Mouse (Mus musculus): ENCODE data around the gene Ube2b. TPM values are rescaled to one million over a fixed set of nuclear protein-coding genes. Genes with fewer than 3 reads are reported as not detected.
A peak's percentile ranks its signal among the peaks of the same experiment; 100 is the strongest.

Ube2b gene
- polyA plus RNA-seq, 1 experiment from 2014 or later: 183 TPM

- TF ChIP-seq CTCF (IDR thresholded peaks at IDR 0.05; ENCODE audit: low read depth) (no peak), EP300 (optimal IDR thresholded peaks at IDR 0.05) (no peak)
- Histone ChIP-seq H3K9ac (ENCODE audit: low read length) (no peak overlapping the region), H3K27ac (replicated peaks) (no peak overlapping the region), H3K4me1 (replicated peaks; ENCODE audit: control insufficient read depth, insufficient read depth) (no peaks in the 10 kb centered on the region), H3K4me2 (replicated peaks; ENCODE audit: low read depth) (no peak overlapping the region), H3K36me3 (ENCODE audit: control insufficient read depth, insufficient read depth, low read length) (no peaks in the 10 kb centered on the region), H3K4me3 (ENCODE audit: low read depth, low read length) (no peak overlapping the region), H3K27me3 (ENCODE audit: control insufficient read depth, insufficient read depth, low read length) (no peaks in the 10 kb centered on the region), H3K9me3 (ENCODE audit: control insufficient read depth, low read length) (no peaks in the 10 kb centered on the region)
- DNase-seq (ENCODE audit: low spot score) (no peak), ATAC-seq (ENCODE audit: low FRiP score, low TSS enrichment) (no peak)
- 74% methylated on average over 1 of the region's 1 CpGs for WGBS
Measured at GRCm38 (mm10) chr11:52033953-52034352, 33.4 kb upstream of the Ube2b start.

GRCm38 (mm10) chr11:52032356-52032755 is 31.8 kb upstream of the Ube2b start:
- Histone ChIP-seq H3K36me3 (ENCODE audit: control insufficient read depth, insufficient read depth, low read length) (no peaks in the 10 kb centered on the region), H3K4me1 (replicated peaks; ENCODE audit: control insufficient read depth, insufficient read depth) (no peaks in the 10 kb centered on the region), H3K27ac (replicated peaks) (no peak overlapping the region), H3K9me3 (ENCODE audit: control insufficient read depth, low read length) (no peaks in the 10 kb centered on the region), H3K27me3 (ENCODE audit: control insufficient read depth, insufficient read depth, low read length) (no peaks in the 10 kb centered on the region), H3K9ac (ENCODE audit: low read length) (no peak overlapping the region), H3K4me2 (replicated peaks; ENCODE audit: low read depth) (no peak overlapping the region), H3K4me3 (ENCODE audit: low read depth, low read length) (no peak overlapping the region)
- TF ChIP-seq CTCF (IDR thresholded peaks at IDR 0.05; ENCODE audit: low read depth): no peak
- no peak for TF ChIP-seq EP300 (optimal IDR thresholded peaks at IDR 0.05)
- WGBS: 60% methylated on average over 8 of the region's 8 CpGs
- no peak for DNase-seq (ENCODE audit: low spot score)
- no peak for ATAC-seq (ENCODE audit: low FRiP score, low TSS enrichment)

- TF ChIP-seq CTCF (IDR thresholded peaks at IDR 0.05; ENCODE audit: low read depth) (no peak), EP300 (optimal IDR thresholded peaks at IDR 0.05) (no peak)
- Histone ChIP-seq H3K9me3 (ENCODE audit: control insufficient read depth, low read length) (no peaks in the 10 kb centered on the region), H3K4me1 (replicated peaks; ENCODE audit: control insufficient read depth, insufficient read depth) (no peaks in the 10 kb centered on the region), H3K27me3 (ENCODE audit: control insufficient read depth, insufficient read depth, low read length) (no peaks in the 10 kb centered on the region), H3K4me2 (replicated peaks; ENCODE audit: low read depth) (no peak overlapping the region), H3K9ac (ENCODE audit: low read length) (no peak overlapping the region), H3K4me3 (ENCODE audit: low read depth, low read length) (no peak overlapping the region), H3K36me3 (ENCODE audit: control insufficient read depth, insufficient read depth, low read length) (no peaks in the 10 kb centered on the region), H3K27ac (replicated peaks) (no peak overlapping the region)
- ATAC-seq (ENCODE audit: low FRiP score, low TSS enrichment) (no peak), DNase-seq (ENCODE audit: low spot score) (no peak)
- WGBS: 69% methylated on average over 9 of the region's 9 CpGs
Measured at GRCm38 (mm10) chr11:52018217-52018616, 17.7 kb upstream of the Ube2b start.

- Histone ChIP-seq H3K4me1 (replicated peaks; ENCODE audit: control insufficient read depth, insufficient read depth) (no peaks in the 10 kb centered on the region), H3K27ac (replicated peaks) (no peak overlapping the region), H3K4me3 (ENCODE audit: low read depth, low read length) (no peak overlapping the region), H3K9me3 (ENCODE audit: control insufficient read depth, low read length) (no peaks in the 10 kb centered on the region), H3K4me2 (replicated peaks; ENCODE audit: low read depth) (no peak overlapping the region), H3K9ac (ENCODE audit: low read length) (no peak overlapping the region), H3K36me3 (ENCODE audit: control insufficient read depth, insufficient read depth, low read length) (no peaks in the 10 kb centered on the region), H3K27me3 (ENCODE audit: control insufficient read depth, insufficient read depth, low read length) (no peaks in the 10 kb centered on the region)
- no peak for ATAC-seq (ENCODE audit: low FRiP score, low TSS enrichment)
- WGBS: 77% methylated on average over 5 of the region's 5 CpGs
- DNase-seq (ENCODE audit: low spot score): no peak
- TF ChIP-seq EP300 (optimal IDR thresholded peaks at IDR 0.05) (no peak), CTCF (IDR thresholded peaks at IDR 0.05; ENCODE audit: low read depth) (no peak)
Measured at GRCm38 (mm10) chr11:52011541-52011940, 11.0 kb upstream of the Ube2b start.

GRCm38 (mm10) chr11:52011011-52011410 is 10.4 kb upstream of the Ube2b start:
- no peak for DNase-seq (ENCODE audit: low spot score)
- Histone ChIP-seq H3K36me3 (ENCODE audit: control insufficient read depth, insufficient read depth, low read length) (no peaks in the 10 kb centered on the region), H3K27ac (replicated peaks) (no peak overlapping the region), H3K4me2 (replicated peaks; ENCODE audit: low read depth) (no peak overlapping the region), H3K9me3 (ENCODE audit: control insufficient read depth, low read length) (no peaks in the 10 kb centered on the region), H3K4me3 (ENCODE audit: low read depth, low read length) (no peak overlapping the region), H3K27me3 (ENCODE audit: control insufficient read depth, insufficient read depth, low read length) (no peaks in the 10 kb centered on the region), H3K9ac (ENCODE audit: low read length) (no peak overlapping the region), H3K4me1 (replicated peaks; ENCODE audit: control insufficient read depth, insufficient read depth) (no peaks in the 10 kb centered on the region)
- 82% methylated on average over 11 of the region's 11 CpGs for WGBS
- TF ChIP-seq CTCF (IDR thresholded peaks at IDR 0.05; ENCODE audit: low read depth) (no peak), EP300 (optimal IDR thresholded peaks at IDR 0.05) (no peak)
- no peak for ATAC-seq (ENCODE audit: low FRiP score, low TSS enrichment)

- WGBS: 45% methylated on average over 2 of the region's 2 CpGs
- Histone ChIP-seq H3K4me3 (ENCODE audit: low read depth, low read length) (no peak overlapping the region), H3K4me2 (replicated peaks; ENCODE audit: low read depth) (no peak overlapping the region), H3K36me3 (ENCODE audit: control insufficient read depth, insufficient read depth, low read length) (no peaks in the 10 kb centered on the region), H3K27ac (replicated peaks) (no peak overlapping the region), H3K9me3 (ENCODE audit: control insufficient read depth, low read length) (no peaks in the 10 kb centered on the region), H3K27me3 (ENCODE audit: control insufficient read depth, insufficient read depth, low read length) (no peaks in the 10 kb centered on the region), H3K4me1 (replicated peaks; ENCODE audit: control insufficient read depth, insufficient read depth) (no peaks in the 10 kb centered on the region; the same call in 1 of the 2 replicates), H3K9ac (ENCODE audit: low read length) (no peak overlapping the region)
- ATAC-seq (ENCODE audit: low FRiP score, low TSS enrichment) (no peak), DNase-seq (ENCODE audit: low spot score) (peak; percentile 23)
- no peak for TF ChIP-seq EP300 (optimal IDR thresholded peaks at IDR 0.05)
- TF ChIP-seq CTCF (IDR thresholded peaks at IDR 0.05; ENCODE audit: low read depth): peak; percentile 37; the same call in 1 of the 2 replicates
Measured at GRCm38 (mm10) chr11:52005586-52005985, 5.0 kb upstream of the Ube2b start.

All from stomach, postnatal 0 days (tissue).